Mouse (Mus musculus) fibroblast of lung, adult 2 months (primary cell): ENCODE data around the gene Ptpdc1.

ENCODE experiments used
- DNase-seq: peaks from one replicate; pipeline ENCODE4 v3.0.0-alpha.2; 2011; ENCODE audit warnings: low read depth

Ptpdc1 gene

GRCm38 (mm10) chr13:48586496-48586895 lies 39.0 kb downstream of the Ptpdc1 start:
- no peak for DNase-seq

GRCm38 (mm10) chr13:48585786-48586185 lies 39.7 kb downstream of the Ptpdc1 start:
- no peak for DNase-seq

GRCm38 (mm10) chr13:48582688-48583379 lies 42.6 kb downstream of the Ptpdc1 start:
- no peak for DNase-seq

GRCm38 (mm10) chr13:48578616-48579015 lies 46.8 kb downstream of the Ptpdc1 start:
- DNase-seq, result no peak

GRCm38 (mm10) chr13:48577836-48578235 lies 47.6 kb downstream of the Ptpdc1 start:
- DNase-seq, result no peak

GRCm38 (mm10) chr13:48577007-48577406 lies 48.5 kb downstream of the Ptpdc1 start:
- no peak for DNase-seq

GRCm38 (mm10) chr13:48574718-48575117 lies 50.7 kb downstream of the Ptpdc1 start:
- DNase-seq, result no peak

- DNase-seq, result no peak
These were observed 51.7 kb downstream of the Ptpdc1 start for GRCm38 (mm10) chr13:48573525-48574355.

GRCm38 (mm10) chr13:48572127-48572526 lies 53.3 kb downstream of the Ptpdc1 start:
- DNase-seq, result peak; percentile 33

- DNase-seq, result no peak
These were observed 54.2 kb downstream of the Ptpdc1 start for GRCm38 (mm10) chr13:48571298-48571697.

GRCm38 (mm10) chr13:48569576-48570132 lies 55.8 kb downstream of the Ptpdc1 start:
- DNase-seq, result no peak

- DNase-seq, result no peak
These were observed 57.8 kb downstream of the Ptpdc1 start for GRCm38 (mm10) chr13:48567646-48568045.

GRCm38 (mm10) chr13:48566116-48566935 lies 59.1 kb downstream of the Ptpdc1 start:
- peak; percentile 91 for DNase-seq

- DNase-seq, result no peak
These were observed 60.4 kb downstream of the Ptpdc1 start for GRCm38 (mm10) chr13:48564881-48565600.

- no peak for DNase-seq
These were observed 63.1 kb downstream of the Ptpdc1 start for GRCm38 (mm10) chr13:48562336-48562735.

GRCm38 (mm10) chr13:48561481-48561880 lies 64.0 kb downstream of the Ptpdc1 start:
- DNase-seq, result no peak

GRCm38 (mm10) chr13:48555976-48556375 lies 69.5 kb downstream of the Ptpdc1 start:
- DNase-seq, result no peak

GRCm38 (mm10) chr13:48554552-48554951 lies 70.9 kb downstream of the Ptpdc1 start:
- DNase-seq, result no peak

- no peak for DNase-seq
These were observed 72.0 kb downstream of the Ptpdc1 start for GRCm38 (mm10) chr13:48553511-48553910.

- DNase-seq, result peak; percentile 74
These were observed 73.0 kb downstream of the Ptpdc1 start for GRCm38 (mm10) chr13:48552181-48553090.
